Mouse (Mus musculus) limb, embryonic 14.5 days (tissue): Measurements from ENCODE around the gene Astn2. TPM values are rescaled to one million over a fixed set of nuclear protein-coding genes. Genes with fewer than 3 reads are reported as not detected.
A peak's percentile ranks its signal among the peaks of the same experiment; 100 is the strongest.

Source experiments
- ATAC-seq: fragments of 200-750 bp; cut with Nextera tagmentation; 2 replicates; pipeline ENCODE4 v1.8.0; 2017; ENCODE audit warnings: low read depth, moderate number of reproducible peaks, moderate TSS enrichment; ENCODE audit not compliant: low FRiP score
- DNase-seq: peaks from one replicate; pipeline ENCODE4 v3.0.0-alpha.2; 2015; ENCODE audit warnings: low spot score
- H3K27ac ChIP-seq: fragments of 300-500 bp; sonication (generic); replicated peaks from 2 replicates; pipeline ENCODE4 v1.5.1; 2014; ENCODE audit warnings: low read depth, mild to moderate bottlenecking, low read length, moderate library complexity, mixed read lengths
- H3K27me3 ChIP-seq: fragments of 300-500 bp; sonication (generic); 2 replicates; pipeline ENCODE4 v1.6.1; 2014; ENCODE audit warnings: low read length, mixed read lengths; ENCODE audit not compliant: control insufficient read depth, insufficient read depth
- H3K36me3 ChIP-seq: fragments of 300-500 bp; sonication (generic); 2 replicates; pipeline ENCODE4 v1.6.1; 2014; ENCODE audit warnings: mild to moderate bottlenecking, low read length, moderate library complexity, mixed read lengths; ENCODE audit not compliant: control insufficient read depth, insufficient read depth
- H3K4me1 ChIP-seq: fragments of 300-500 bp; sonication (generic); 2 replicates; pipeline ENCODE4 v1.6.1; 2014; ENCODE audit warnings: antibody characterized with exemption, low read length, mixed read lengths; ENCODE audit not compliant: control insufficient read depth, insufficient read depth
- H3K4me2 ChIP-seq: fragments of 300-500 bp; sonication (generic); replicated peaks from 2 replicates; pipeline ENCODE4 v1.6.1; 2014; ENCODE audit warnings: low read depth, mild to moderate bottlenecking, low read length, moderate library complexity; ENCODE audit not compliant: severe bottlenecking
- H3K4me3 ChIP-seq: fragments of 300-500 bp; sonication (generic); replicated peaks from 2 replicates; pipeline ENCODE4 v1.5.1; 2014; ENCODE audit warnings: low read length
- H3K9ac ChIP-seq: fragments of 300-500 bp; sonication (generic); 2 replicates; pipeline ENCODE4 v1.6.1; 2014; ENCODE audit warnings: mild to moderate bottlenecking, low read depth, low read length, moderate library complexity; ENCODE audit not compliant: severe bottlenecking
- H3K9me3 ChIP-seq: fragments of 300-500 bp; sonication (generic); 2 replicates; pipeline ENCODE4 v1.6.1; 2016; ENCODE audit warnings: low read length; ENCODE audit not compliant: control insufficient read depth
- POLR2A ChIP-seq: fragments of 200-500 bp; IDR thresholded peaks from 2 replicates; pipeline ENCODE4 v1.8.0; 2012; ENCODE audit warnings: inconsistent platforms, mild to moderate bottlenecking, moderate library complexity, borderline replicate concordance; ENCODE audit not compliant: insufficient read depth, insufficient read length; ENCODE audit errors: extremely low read depth
- WGBS: fragments of 180-500 bp; shearing (Covaris S2); extraction: QIAGEN DNeasy Blood & Tissue Kit; methylation state at CpG from one replicate; pipeline ENCODE4 v1.1.7; 2014; 5-methylcytosine and 5-hydroxymethylcytosine counted together
- polyA plus RNA-seq, 2 experiments: library from polyadenylated mRNA; depleted of rRNA in 1 of 2; stranded (reverse) in 1 of 2; unstranded in 1 of 2; fragments of >200 nt; fragmentation: Nextera tagmentation in 1 of 2; extraction: Ambion mirVana in 1 of 2; gene quantifications; 2 replicates each; pipeline versions ENCODE4 v1.2.1 to v1.2.3; 2012 to 2014

Gene Astn2
- polyA plus RNA-seq, 2 experiments = 1.6 to 8.7 TPM

GRCm38 (mm10) chr4:66403708-66404200 is 657 bp downstream of the Astn2 start:
- H3K4me3 ChIP-seq = peak overlapping the region; percentile 71
- peak overlapping the region; percentile 97 for H3K4me2 ChIP-seq
- H3K9ac ChIP-seq = peak overlapping the region; percentile 66
- H3K9me3 ChIP-seq = no peaks in the 10 kb centered on the region
- H3K27ac ChIP-seq = no peak overlapping the region
- H3K27me3 ChIP-seq = peaks cover 29% of the 10 kb centered on the region
- no peak for TF ChIP-seq POLR2A
- ATAC-seq (0 out of 2 replicates have a peak, but pooled peaks have one; percentile 14), DNase-seq (no peak)
- no peaks in the 10 kb centered on the region for H3K4me1 ChIP-seq
- WGBS = 0% methylated on average over 21 of the region's 51 CpGs
- no peaks in the 10 kb centered on the region for H3K36me3 ChIP-seq

- DNase-seq (no peak), ATAC-seq (no peak)
- no peak for TF ChIP-seq POLR2A
These were observed 1.2 kb downstream of the Astn2 start for GRCm38 (mm10) chr4:66403116-66403707.

GRCm38 (mm10) chr4:66402611-66403010 is 1.8 kb downstream of the Astn2 start:
- Histone ChIP-seq H3K36me3 (no peaks in the 10 kb centered on the region), H3K27me3 (peaks cover 29% of the 10 kb centered on the region), H3K27ac (no peak overlapping the region), H3K4me2 (peak overlapping the region; percentile 97), H3K9ac (no peak overlapping the region), H3K9me3 (no peaks in the 10 kb centered on the region), H3K4me3 (peak overlapping the region; percentile 71), H3K4me1 (no peaks in the 10 kb centered on the region)
- ATAC-seq (no peak; the same call in 1 of the 2 replicates), DNase-seq (no peak)
- TF ChIP-seq POLR2A = no peak
- 1% methylated on average over 24 of the region's 24 CpGs for WGBS

More at GRCm38 (mm10) chr4:66403116-66403707, 1.2 kb downstream of the Astn2 start:
- WGBS = 2% methylated on average over 20 of the region's 22 CpGs
- Histone ChIP-seq H3K4me2 (peak overlapping the region; percentile 97), H3K27ac (no peak overlapping the region), H3K27me3 (peaks cover 29% of the 10 kb centered on the region), H3K4me3 (peak overlapping the region; percentile 71), H3K36me3 (no peaks in the 10 kb centered on the region), H3K9ac (0 out of 2 replicates have a peak overlapping the region, but pooled peaks have one; percentile 66), H3K9me3 (no peaks in the 10 kb centered on the region), H3K4me1 (no peaks in the 10 kb centered on the region)

- no peak for TF ChIP-seq POLR2A
- H3K27ac ChIP-seq = no peak overlapping the region
- H3K27me3 ChIP-seq = peaks cover 29% of the 10 kb centered on the region
- no peaks in the 10 kb centered on the region for H3K9me3 ChIP-seq
- no peak for ATAC-seq
- H3K4me2 ChIP-seq = no peak overlapping the region
- no peaks in the 10 kb centered on the region for H3K4me1 ChIP-seq
- DNase-seq = no peak
- H3K36me3 ChIP-seq = no peaks in the 10 kb centered on the region
- H3K9ac ChIP-seq = no peak overlapping the region
- no peak overlapping the region for H3K4me3 ChIP-seq
- WGBS = 24% methylated on average over 8 of the region's 8 CpGs
These were observed 3.2 kb downstream of the Astn2 start for GRCm38 (mm10) chr4:66401186-66401681.

- Histone ChIP-seq H3K9me3 (no peaks in the 10 kb centered on the region), H3K4me1 (no peaks in the 10 kb centered on the region), H3K9ac (no peak overlapping the region), H3K36me3 (no peaks in the 10 kb centered on the region), H3K4me2 (no peak overlapping the region), H3K27ac (no peak overlapping the region), H3K4me3 (no peak overlapping the region), H3K27me3 (peaks cover 29% of the 10 kb centered on the region)
- 42% methylated on average over 4 of the region's 4 CpGs for WGBS
- TF ChIP-seq POLR2A = no peak
- DNase-seq (no peak), ATAC-seq (no peak)
These were observed 5.3 kb downstream of the Astn2 start for GRCm38 (mm10) chr4:66399066-66399465.

GRCm38 (mm10) chr4:66397216-66397615 is 7.2 kb downstream of the Astn2 start:
- no peak overlapping the region for H3K4me3 ChIP-seq

More at GRCm38 (mm10) chr4:66397216-66397615, 7.2 kb downstream of the Astn2 start:
- H3K27ac ChIP-seq = no peak overlapping the region
- no peak overlapping the region for H3K4me2 ChIP-seq
- TF ChIP-seq POLR2A = no peak
- H3K9me3 ChIP-seq = no peaks in the 10 kb centered on the region
- H3K36me3 ChIP-seq = no peaks in the 10 kb centered on the region
- DNase-seq (no peak), ATAC-seq (no peak)
- H3K27me3 ChIP-seq = peaks cover 11% of the 10 kb centered on the region
- H3K9ac ChIP-seq = no peak overlapping the region
- no peaks in the 10 kb centered on the region for H3K4me1 ChIP-seq
